12 mouse cellular contexts compared by ENCODE assay signal in the genomic region with DNA sequence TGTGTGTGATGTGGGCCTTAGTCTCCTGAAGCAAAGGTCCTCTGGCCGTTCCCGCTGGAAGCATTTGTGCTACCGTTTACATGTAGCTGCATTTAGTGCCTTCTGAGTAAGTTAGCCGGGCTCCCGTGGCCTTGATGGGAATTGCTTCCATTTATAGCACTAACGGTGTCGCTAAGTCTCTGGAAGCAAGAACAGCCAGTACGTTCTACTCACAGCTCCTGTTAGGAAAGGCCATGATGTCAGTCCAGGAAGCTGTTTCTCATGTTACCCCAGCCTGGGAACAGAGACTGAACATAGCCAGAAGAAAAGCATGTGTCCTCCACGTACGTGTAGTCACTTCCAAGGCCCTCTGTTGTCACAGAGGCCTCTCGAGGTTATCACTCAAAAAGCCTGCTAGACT.
DNase-seq lines count a peak whose midpoint lies in the region; ATAC-seq and TF ChIP-seq lines count a peak whose summit lies in the region.
"Had no signal": no experiment of that assay in that cellular context is flagged by ENCODE, and none has a peak within 500 bp of the region (broad histone marks: within the 10 kb centered on the region; RNA-seq: fewer than 3 reads in every experiment).

No protein-coding gene starts in this region.

- TF ChIP-seq CTCF in stomach, postnatal 0 days (IDR thresholded peaks at IDR 0.05; ENCODE audit: low read depth) = no peak

- H3K27me3 ChIP-seq in lung, embryonic 16.5 days (ENCODE audit: control insufficient read depth, insufficient read depth, low read depth, low read length) = no peaks in the 10 kb centered on the region
- no peaks in the 10 kb centered on the region for H3K27me3 ChIP-seq in heart, embryonic 16.5 days (ENCODE audit: control insufficient read depth, insufficient read depth, low read length)
- H3K27me3 ChIP-seq in stomach, postnatal 0 days (ENCODE audit: control insufficient read depth, insufficient read depth, low read length) = no peaks in the 10 kb centered on the region
- H3K27me3 ChIP-seq in midbrain, embryonic 15.5 days (replicated peaks) = no peaks in the 10 kb centered on the region
- H3K27me3 ChIP-seq: embryonic facial prominence, embryonic 15.5 days; Patski had no signal

- H3K4me3 ChIP-seq in lung, embryonic 16.5 days (ENCODE audit: low read length) = no peak overlapping the region
- H3K4me3 ChIP-seq in heart, embryonic 16.5 days (ENCODE audit: low read length) = no peak overlapping the region
- H3K4me3 ChIP-seq in stomach, postnatal 0 days (ENCODE audit: low read depth, low read length) = no peak overlapping the region
- no peak overlapping the region for H3K4me3 ChIP-seq in midbrain, embryonic 15.5 days
- H3K4me3 ChIP-seq: embryonic facial prominence, embryonic 15.5 days had no signal

- no peak for TF ChIP-seq EP300 in stomach, postnatal 0 days (optimal IDR thresholded peaks at IDR 0.05)

- no peaks in the 10 kb centered on the region for H3K4me1 ChIP-seq in lung, embryonic 16.5 days (replicated peaks; ENCODE audit: control insufficient read depth, insufficient read depth, low read length)
- H3K4me1 ChIP-seq in heart, embryonic 16.5 days (ENCODE audit: control insufficient read depth, insufficient read depth, low read length) = peaks cover 8% of the 10 kb centered on the region
- H3K4me1 ChIP-seq in stomach, postnatal 0 days (replicated peaks; ENCODE audit: control insufficient read depth, insufficient read depth) = no peaks in the 10 kb centered on the region
- no peaks in the 10 kb centered on the region for H3K4me1 ChIP-seq in midbrain, embryonic 15.5 days
- H3K4me1 ChIP-seq: embryonic facial prominence, embryonic 15.5 days had no signal

- peak; percentile 31 for ATAC-seq in lung, embryonic 16.5 days (ENCODE audit: low read depth)
- ATAC-seq in heart, embryonic 16.5 days (replicated peaks; ENCODE audit: extremely low read depth, insufficient read depth, low FRiP score) = peak; percentile 86
- no peak for ATAC-seq in stomach, postnatal 0 days (ENCODE audit: low FRiP score, low TSS enrichment)
- no peak for ATAC-seq in midbrain, embryonic 15.5 days (replicated peaks)
- ATAC-seq: Patski had no signal

- peak; percentile 64 for DNase-seq in gastrocnemius, adult 18-20 months (ENCODE audit: low spot score)
- no peak for DNase-seq in gastrocnemius, postnatal 4 days (ENCODE audit: low spot score in 2 of 2)
- DNase-seq in lung, postnatal 36 days = no peak
- no peak for DNase-seq in stomach, postnatal 0 days (ENCODE audit: low spot score)
- no peak for DNase-seq in T-cell, adult 2 months (ENCODE audit: low spot score)
- DNase-seq: B cell, adult 2 months; lung, adult 18-20 months had no signal

- peak overlapping the region; percentile 31; the same call in 1 of the 2 replicates for H3K27ac ChIP-seq in lung, embryonic 16.5 days (ENCODE audit: low read length)
- H3K27ac ChIP-seq in heart, embryonic 16.5 days (ENCODE audit: low read length) = peak overlapping the region; percentile 91
- H3K27ac ChIP-seq in stomach, postnatal 0 days (replicated peaks) = peak overlapping the region; percentile 45; the same call in 1 of the 2 replicates
- H3K27ac ChIP-seq in midbrain, embryonic 15.5 days = no peak overlapping the region
- H3K27ac ChIP-seq: embryonic facial prominence, embryonic 15.5 days had no signal

- H3K9me3 ChIP-seq in lung, embryonic 16.5 days (ENCODE audit: control insufficient read depth, low read length) = no peaks in the 10 kb centered on the region
- no peaks in the 10 kb centered on the region for H3K9me3 ChIP-seq in heart, embryonic 16.5 days (replicated peaks; ENCODE audit: control insufficient read depth, low read length)
- no peaks in the 10 kb centered on the region for H3K9me3 ChIP-seq in stomach, postnatal 0 days (ENCODE audit: control insufficient read depth, low read length)
- no peaks in the 10 kb centered on the region for H3K9me3 ChIP-seq in midbrain, embryonic 15.5 days
- H3K9me3 ChIP-seq: embryonic facial prominence, embryonic 15.5 days had no signal

- H3K36me3 ChIP-seq in lung, embryonic 16.5 days (ENCODE audit: control insufficient read depth, insufficient read depth, low read length) = peaks cover 28% of the 10 kb centered on the region
- H3K36me3 ChIP-seq in heart, embryonic 16.5 days (ENCODE audit: control insufficient read depth, insufficient read depth) = peaks cover 12% of the 10 kb centered on the region
- no peaks in the 10 kb centered on the region; the same call in 1 of the 2 replicates for H3K36me3 ChIP-seq in stomach, postnatal 0 days (ENCODE audit: control insufficient read depth, insufficient read depth, low read length)
- peaks cover 6% of the 10 kb centered on the region; the same call in 1 of the 2 replicates for H3K36me3 ChIP-seq in midbrain, embryonic 15.5 days (replicated peaks)

- WGBS in lung, embryonic 16.5 days = 51% methylated on average over 11 of the region's 11 CpGs
- 27% methylated on average over 11 of the region's 11 CpGs for WGBS in heart, embryonic 16.5 days
- 41% methylated on average over 11 of the region's 11 CpGs for WGBS in stomach, postnatal 0 days
- 83% methylated on average over 11 of the region's 11 CpGs for WGBS in midbrain, embryonic 15.5 days

- no peak overlapping the region for H3K9ac ChIP-seq in lung, embryonic 16.5 days (ENCODE audit: low read length)
- peak overlapping the region; percentile 52; the same call in 1 of the 2 replicates for H3K9ac ChIP-seq in heart, embryonic 16.5 days (ENCODE audit: low read length)
- H3K9ac ChIP-seq in stomach, postnatal 0 days (ENCODE audit: low read length) = no peak overlapping the region
- H3K9ac ChIP-seq in midbrain, embryonic 15.5 days = no peak overlapping the region
- H3K9ac ChIP-seq: embryonic facial prominence, embryonic 15.5 days had no signal

- no peak overlapping the region for H3K4me2 ChIP-seq in lung, embryonic 16.5 days (ENCODE audit: low read depth, low read length)
- H3K4me2 ChIP-seq in heart, embryonic 16.5 days (ENCODE audit: low read depth, low read length) = no peak overlapping the region
- H3K4me2 ChIP-seq in stomach, postnatal 0 days (replicated peaks; ENCODE audit: low read depth) = no peak overlapping the region
- H3K4me2 ChIP-seq in midbrain, embryonic 15.5 days = no peak overlapping the region
- H3K4me2 ChIP-seq: embryonic facial prominence, embryonic 15.5 days had no signal

Comparison
In these comparisons a context has a peak if more than half of its experiments do, and no peak if none do; other contexts are left out.
1. ATAC-seq: peak in lung, embryonic 16.5 days (single experiment) and heart, embryonic 16.5 days (single experiment); none in stomach, postnatal 0 days (single experiment) and midbrain, embryonic 15.5 days (single experiment).